Mouse (Mus musculus): ENCODE results near the gene Clec16a. TPM values are rescaled to one million over a fixed set of nuclear protein-coding genes. Genes with fewer than 3 reads are reported as not detected.
A peak's percentile ranks its signal among the peaks of the same experiment; 100 is the strongest.

Clec16a gene
- polyA plus RNA-seq, 1 experiment from 2014 or later = 32.3 TPM

DNA sequence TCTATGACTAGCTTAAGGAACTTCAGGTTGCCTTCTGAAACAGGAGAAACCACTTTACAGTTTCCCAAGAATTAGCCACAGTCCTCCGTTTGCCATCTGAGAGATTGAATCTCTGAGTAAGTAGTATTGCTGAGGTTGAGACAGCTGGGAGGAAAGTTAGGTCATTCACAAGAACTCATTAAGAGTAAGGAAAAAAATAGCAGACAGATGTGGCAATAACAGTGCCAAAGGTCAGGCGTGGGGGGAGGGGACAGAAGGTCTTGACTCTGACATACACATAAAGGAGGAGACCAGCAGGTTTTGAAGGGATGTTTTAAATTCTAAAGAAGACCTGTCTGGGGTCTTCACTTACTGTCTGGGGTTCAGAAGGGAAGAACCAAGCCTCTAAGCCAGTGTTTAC is 157.3 kb downstream of the Clec16a start:
- Histone ChIP-seq H3K27me3 (ENCODE audit: control insufficient read depth, insufficient read depth, low read length) (no peaks in the 10 kb centered on the region), H3K27ac (replicated peaks; ENCODE audit: low read depth, low read length) (no peak overlapping the region; the same call in 1 of the 2 replicates), H3K4me2 (ENCODE audit: low read depth, severe bottlenecking) (no peak overlapping the region), H3K4me3 (ENCODE audit: low read depth, low read length) (no peak overlapping the region), H3K9ac (ENCODE audit: low read length) (no peak overlapping the region), H3K9me3 (ENCODE audit: control insufficient read depth, low read length) (no peaks in the 10 kb centered on the region), H3K36me3 (ENCODE audit: control insufficient read depth, insufficient read depth, low read length) (no peaks in the 10 kb centered on the region), H3K4me1 (ENCODE audit: control insufficient read depth, insufficient read depth, low read length) (peaks cover 14% of the 10 kb centered on the region)
- DNase-seq (ENCODE audit: low spot score) (no peak), ATAC-seq (ENCODE audit: insufficient number of reproducible peaks, low FRiP score, low TSS enrichment, low read depth) (no peak)
- WGBS = 40% methylated on average over 2 of the region's 2 CpGs

DNA sequence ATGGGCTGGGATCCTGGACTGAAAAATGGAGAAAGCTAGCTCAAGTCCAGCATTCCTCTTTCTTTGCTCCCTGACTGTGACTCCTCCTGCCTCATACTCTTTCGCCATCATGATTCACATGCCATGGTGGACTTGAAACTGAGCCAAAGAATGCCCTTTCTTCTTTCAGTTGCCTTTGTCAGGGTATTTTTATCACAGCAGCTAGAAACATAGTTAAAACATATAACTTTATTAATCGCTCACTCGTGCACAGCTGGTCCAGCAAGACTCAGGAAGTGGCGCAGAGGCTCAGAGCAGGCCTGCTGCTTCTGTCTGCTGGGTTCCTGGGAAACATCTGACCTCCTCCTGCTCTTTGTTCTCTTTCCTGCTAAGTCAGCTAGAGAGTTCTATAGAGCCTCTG is 158.8 kb downstream of the Clec16a start:
- Histone ChIP-seq H3K4me2 (ENCODE audit: low read depth, severe bottlenecking) (no peak overlapping the region), H3K9ac (ENCODE audit: low read length) (no peak overlapping the region), H3K27ac (replicated peaks; ENCODE audit: low read depth, low read length) (no peak overlapping the region), H3K27me3 (ENCODE audit: control insufficient read depth, insufficient read depth, low read length) (no peaks in the 10 kb centered on the region), H3K9me3 (ENCODE audit: control insufficient read depth, low read length) (no peaks in the 10 kb centered on the region), H3K4me1 (ENCODE audit: control insufficient read depth, insufficient read depth, low read length) (peaks cover 6% of the 10 kb centered on the region; the same call in 1 of the 2 replicates), H3K4me3 (ENCODE audit: low read depth, low read length) (no peak overlapping the region), H3K36me3 (ENCODE audit: control insufficient read depth, insufficient read depth, low read length) (no peaks in the 10 kb centered on the region)
- 78% methylated on average over 4 of the region's 4 CpGs for WGBS
- DNase-seq (ENCODE audit: low spot score) = no peak
- ATAC-seq (ENCODE audit: insufficient number of reproducible peaks, low FRiP score, low TSS enrichment, low read depth) = no peak

DNA sequence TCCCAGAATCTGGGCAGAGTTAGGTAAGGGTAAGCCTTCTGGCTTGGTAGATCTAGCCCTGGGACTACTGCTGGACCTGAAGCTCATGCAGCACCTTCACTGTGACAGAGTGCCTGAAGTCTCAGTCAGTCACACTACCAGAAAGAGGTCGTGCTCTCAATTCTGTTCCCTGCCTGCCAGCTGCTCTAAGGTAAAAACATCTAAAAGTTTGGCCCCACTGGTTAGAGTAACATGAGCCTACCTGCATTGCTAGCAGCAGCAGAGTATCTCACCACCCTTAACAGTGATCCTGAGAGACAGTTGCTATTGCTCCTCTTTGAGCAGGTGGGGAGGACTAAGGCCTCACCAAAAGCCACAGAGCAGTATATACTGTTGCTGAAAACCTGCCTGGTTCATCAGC is 160.3 kb downstream of the Clec16a start:
- Histone ChIP-seq H3K9me3 (ENCODE audit: control insufficient read depth, low read length) (no peaks in the 10 kb centered on the region), H3K27ac (replicated peaks; ENCODE audit: low read depth, low read length) (no peak overlapping the region), H3K4me1 (ENCODE audit: control insufficient read depth, insufficient read depth, low read length) (peaks cover 6% of the 10 kb centered on the region; the same call in 1 of the 2 replicates), H3K27me3 (ENCODE audit: control insufficient read depth, insufficient read depth, low read length) (no peaks in the 10 kb centered on the region), H3K4me3 (ENCODE audit: low read depth, low read length) (no peak overlapping the region), H3K36me3 (ENCODE audit: control insufficient read depth, insufficient read depth, low read length) (no peaks in the 10 kb centered on the region), H3K9ac (ENCODE audit: low read length) (no peak overlapping the region), H3K4me2 (ENCODE audit: low read depth, severe bottlenecking) (no peak overlapping the region)
- no peak for ATAC-seq (ENCODE audit: insufficient number of reproducible peaks, low FRiP score, low TSS enrichment, low read depth)
- DNase-seq (ENCODE audit: low spot score) = no peak
- 43% methylated on average over 1 of the region's 1 CpGs for WGBS

DNA sequence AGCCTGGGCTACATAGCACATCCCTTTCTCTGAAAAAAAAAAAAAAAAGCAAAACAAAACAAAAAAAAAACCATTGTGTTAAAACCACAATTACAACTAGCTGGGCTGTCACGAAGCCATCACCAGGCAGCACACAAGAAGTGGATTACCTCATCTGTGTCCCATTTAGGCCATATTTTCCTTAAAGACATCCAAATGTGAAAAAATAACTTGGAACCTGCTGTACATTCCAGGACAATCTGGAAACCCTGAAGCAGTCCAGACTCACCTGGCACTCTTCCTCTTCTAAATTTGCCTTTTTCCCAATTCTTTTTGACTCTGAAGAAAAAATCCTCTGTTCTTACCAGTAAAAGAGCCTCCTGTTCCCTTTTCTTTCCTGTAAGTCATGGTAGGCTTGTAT is 166.4 kb downstream of the Clec16a start:
- DNase-seq (ENCODE audit: low spot score) (no peak), ATAC-seq (ENCODE audit: insufficient number of reproducible peaks, low FRiP score, low TSS enrichment, low read depth) (no peak)
- Histone ChIP-seq H3K9ac (ENCODE audit: low read length) (no peak overlapping the region), H3K9me3 (ENCODE audit: control insufficient read depth, low read length) (no peaks in the 10 kb centered on the region), H3K27ac (replicated peaks; ENCODE audit: low read depth, low read length) (no peak overlapping the region), H3K36me3 (ENCODE audit: control insufficient read depth, insufficient read depth, low read length) (no peaks in the 10 kb centered on the region), H3K27me3 (ENCODE audit: control insufficient read depth, insufficient read depth, low read length) (no peaks in the 10 kb centered on the region), H3K4me3 (ENCODE audit: low read depth, low read length) (no peak overlapping the region), H3K4me2 (ENCODE audit: low read depth, severe bottlenecking) (no peak overlapping the region), H3K4me1 (ENCODE audit: control insufficient read depth, insufficient read depth, low read length) (peaks cover 11% of the 10 kb centered on the region)
- 56% methylated on average over 1 of the region's 1 CpGs for WGBS

DNA sequence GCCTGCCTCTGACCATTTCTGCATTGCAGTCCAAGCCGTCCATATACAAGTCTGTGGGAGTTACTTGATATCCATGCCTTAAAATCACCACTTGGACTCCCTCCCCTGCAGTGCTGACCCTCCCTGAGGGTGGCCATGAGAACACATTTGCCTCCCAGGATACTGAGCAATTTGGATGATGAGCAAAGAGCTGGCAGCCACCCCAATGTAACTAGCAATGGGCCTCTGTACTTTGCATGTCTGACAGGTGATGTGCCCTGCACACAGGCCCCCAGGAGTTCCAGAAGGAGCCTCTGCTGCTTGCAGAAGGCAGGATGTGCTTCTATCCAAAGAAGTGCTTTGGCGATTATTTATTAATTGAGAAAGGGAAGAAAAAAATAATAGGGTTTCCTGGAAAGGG is 167.9 kb downstream of the Clec16a start:
- Histone ChIP-seq H3K9me3 (ENCODE audit: control insufficient read depth, low read length) (no peaks in the 10 kb centered on the region), H3K4me3 (ENCODE audit: low read depth, low read length) (no peak overlapping the region), H3K27me3 (ENCODE audit: control insufficient read depth, insufficient read depth, low read length) (no peaks in the 10 kb centered on the region), H3K36me3 (ENCODE audit: control insufficient read depth, insufficient read depth, low read length) (no peaks in the 10 kb centered on the region), H3K4me2 (ENCODE audit: low read depth, severe bottlenecking) (no peak overlapping the region), H3K9ac (ENCODE audit: low read length) (no peak overlapping the region), H3K27ac (replicated peaks; ENCODE audit: low read depth, low read length) (no peak overlapping the region), H3K4me1 (ENCODE audit: control insufficient read depth, insufficient read depth, low read length) (peaks cover 11% of the 10 kb centered on the region)
- DNase-seq (ENCODE audit: low spot score) = no peak
- no peak for ATAC-seq (ENCODE audit: insufficient number of reproducible peaks, low FRiP score, low TSS enrichment, low read depth)
- WGBS = 55% methylated on average over 2 of the region's 2 CpGs

DNA sequence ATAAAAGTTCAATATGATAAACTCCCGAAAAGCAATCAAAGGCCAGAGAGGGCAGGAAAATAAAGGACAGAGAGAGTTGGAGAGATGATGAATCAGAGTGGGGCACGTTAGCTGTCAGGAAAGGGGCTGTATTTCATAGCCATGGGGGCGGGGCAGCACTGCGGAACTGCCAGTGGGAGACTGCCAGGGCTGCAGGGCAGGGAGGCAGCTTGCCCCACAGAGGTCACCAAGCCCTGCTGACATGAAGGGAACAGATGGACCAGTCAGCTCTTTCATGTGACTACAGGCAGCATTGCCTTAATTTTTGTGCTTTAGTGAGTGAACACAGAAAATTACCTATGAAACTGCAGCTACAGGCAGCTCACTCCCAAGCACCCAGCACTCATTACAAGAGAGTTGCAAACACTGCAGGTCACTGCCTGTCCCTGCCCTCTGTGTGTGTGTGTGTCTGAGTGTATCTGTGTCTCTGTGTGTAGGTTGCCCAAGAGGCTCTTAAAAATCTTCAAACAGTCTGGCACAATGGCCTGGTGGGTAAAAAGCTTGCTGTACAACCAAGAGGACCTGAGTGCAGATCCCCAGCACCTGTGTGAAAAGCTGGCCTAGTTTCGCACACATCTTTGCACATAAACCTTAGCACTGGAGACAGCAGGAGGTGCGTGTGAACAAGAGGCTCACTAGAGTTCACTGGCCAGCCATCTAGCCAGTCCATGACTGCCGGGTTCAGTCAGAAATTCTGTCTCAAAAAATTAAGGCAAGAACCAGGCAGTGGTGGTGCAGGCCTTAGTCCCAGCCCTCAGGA is 168.5 kb downstream of the Clec16a start:
- Histone ChIP-seq H3K9me3 (ENCODE audit: control insufficient read depth, low read length) (no peaks in the 10 kb centered on the region), H3K27me3 (ENCODE audit: control insufficient read depth, insufficient read depth, low read length) (no peaks in the 10 kb centered on the region), H3K4me1 (ENCODE audit: control insufficient read depth, insufficient read depth, low read length) (peaks cover 11% of the 10 kb centered on the region), H3K36me3 (ENCODE audit: control insufficient read depth, insufficient read depth, low read length) (no peaks in the 10 kb centered on the region), H3K9ac (ENCODE audit: low read length) (no peak overlapping the region; the same call in 1 of the 2 replicates), H3K4me3 (ENCODE audit: low read depth, low read length) (no peak overlapping the region), H3K4me2 (ENCODE audit: low read depth, severe bottlenecking) (no peak overlapping the region), H3K27ac (replicated peaks; ENCODE audit: low read depth, low read length) (0 out of 2 replicates have a peak overlapping the region, but pooled peaks have one; percentile 26)
- ATAC-seq (ENCODE audit: insufficient number of reproducible peaks, low FRiP score, low TSS enrichment, low read depth) (no peak), DNase-seq (ENCODE audit: low spot score) (peak; percentile 54)
- 38% methylated on average over 7 of the region's 7 CpGs for WGBS

DNA sequence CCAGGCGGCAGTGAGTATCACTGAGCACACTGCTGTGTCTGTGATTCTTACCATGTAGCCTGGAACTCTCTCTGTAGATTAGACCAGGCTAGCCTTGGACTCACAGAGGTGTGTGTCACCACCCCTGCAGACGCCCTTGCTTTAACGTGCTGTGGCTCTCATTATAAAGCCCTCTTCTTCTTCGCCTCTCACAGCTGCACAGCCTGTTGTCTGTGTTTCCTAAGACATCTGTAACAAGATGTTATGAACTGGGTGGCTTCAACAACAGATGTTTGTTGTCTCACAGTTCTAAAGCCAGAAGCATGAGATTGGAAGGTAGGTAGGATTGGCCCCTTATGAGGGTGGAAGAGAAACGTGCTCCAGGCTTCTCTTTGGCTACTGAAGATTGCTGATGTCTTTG is 170.1 kb downstream of the Clec16a start:
- H3K36me3 ChIP-seq (ENCODE audit: control insufficient read depth, insufficient read depth, low read length) = no peaks in the 10 kb centered on the region
- no peaks in the 10 kb centered on the region for H3K9me3 ChIP-seq (ENCODE audit: control insufficient read depth, low read length)
- ATAC-seq (ENCODE audit: insufficient number of reproducible peaks, low FRiP score, low TSS enrichment, low read depth) (no peak), DNase-seq (ENCODE audit: low spot score) (no peak)
- H3K4me1 ChIP-seq (ENCODE audit: control insufficient read depth, insufficient read depth, low read length) = peaks cover 11% of the 10 kb centered on the region
- no peak overlapping the region for H3K4me3 ChIP-seq (ENCODE audit: low read depth, low read length)
- no peak overlapping the region for H3K27ac ChIP-seq (replicated peaks; ENCODE audit: low read depth, low read length)
- H3K9ac ChIP-seq (ENCODE audit: low read length) = no peak overlapping the region
- 84% methylated on average over 5 of the region's 5 CpGs for WGBS
- no peak overlapping the region for H3K4me2 ChIP-seq (ENCODE audit: low read depth, severe bottlenecking)
- H3K27me3 ChIP-seq (ENCODE audit: control insufficient read depth, insufficient read depth, low read length) = no peaks in the 10 kb centered on the region

DNA sequence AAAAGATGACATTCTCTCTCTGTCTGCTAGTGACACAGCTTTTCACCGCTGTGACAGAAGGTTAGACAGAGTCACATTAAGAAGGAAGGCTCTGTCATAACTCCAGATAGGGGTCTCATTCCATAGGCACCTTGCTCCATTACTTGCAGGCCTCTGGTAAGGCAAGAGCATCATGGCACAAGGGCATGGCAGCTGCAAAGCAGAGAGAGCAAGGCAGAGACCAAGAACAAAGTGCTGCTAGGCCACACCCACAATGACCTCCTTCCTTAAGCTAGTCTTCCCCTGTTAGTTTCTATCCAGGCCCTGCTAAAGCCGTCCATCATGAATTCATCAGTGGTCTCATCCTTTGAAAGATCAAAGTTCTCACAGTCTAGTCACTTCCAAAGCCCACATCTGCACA is 170.5 kb downstream of the Clec16a start:
- DNase-seq (ENCODE audit: low spot score) (no peak), ATAC-seq (ENCODE audit: insufficient number of reproducible peaks, low FRiP score, low TSS enrichment, low read depth) (no peak)
- Histone ChIP-seq H3K4me2 (ENCODE audit: low read depth, severe bottlenecking) (no peak overlapping the region), H3K9ac (ENCODE audit: low read length) (no peak overlapping the region), H3K4me3 (ENCODE audit: low read depth, low read length) (no peak overlapping the region), H3K4me1 (ENCODE audit: control insufficient read depth, insufficient read depth, low read length) (peaks cover 11% of the 10 kb centered on the region), H3K36me3 (ENCODE audit: control insufficient read depth, insufficient read depth, low read length) (no peaks in the 10 kb centered on the region), H3K9me3 (ENCODE audit: control insufficient read depth, low read length) (no peaks in the 10 kb centered on the region), H3K27ac (replicated peaks; ENCODE audit: low read depth, low read length) (no peak overlapping the region), H3K27me3 (ENCODE audit: control insufficient read depth, insufficient read depth, low read length) (no peaks in the 10 kb centered on the region)
- WGBS = 75% methylated on average over 2 of the region's 2 CpGs

DNA sequence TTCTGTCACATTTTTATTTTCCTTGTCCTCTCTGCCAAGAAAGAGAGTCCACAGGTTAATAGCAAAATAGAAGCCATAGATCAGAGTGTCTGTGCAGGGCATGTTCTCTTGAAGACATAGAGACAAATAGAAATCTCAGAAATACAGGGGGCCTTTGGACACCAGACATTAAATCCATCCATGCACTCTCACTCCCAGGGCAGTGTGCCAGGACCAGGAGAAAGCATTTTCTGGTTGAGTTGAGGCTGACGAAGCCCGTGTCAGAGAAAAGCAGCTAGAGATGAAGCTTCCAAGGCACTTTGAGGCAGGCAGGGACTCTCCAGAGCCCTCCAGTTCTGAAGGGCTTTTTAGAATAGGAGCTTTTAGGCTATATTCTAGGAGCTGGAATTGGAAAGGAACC is 171.6 kb downstream of the Clec16a start:
- DNase-seq (ENCODE audit: low spot score) = no peak
- H3K27me3 ChIP-seq (ENCODE audit: control insufficient read depth, insufficient read depth, low read length) = no peaks in the 10 kb centered on the region
- no peak for ATAC-seq (ENCODE audit: insufficient number of reproducible peaks, low FRiP score, low TSS enrichment, low read depth)
- H3K4me1 ChIP-seq (ENCODE audit: control insufficient read depth, insufficient read depth, low read length) = peaks cover 11% of the 10 kb centered on the region
- H3K27ac ChIP-seq (replicated peaks; ENCODE audit: low read depth, low read length) = no peak overlapping the region
- 89% methylated on average over 2 of the region's 2 CpGs for WGBS
- no peaks in the 10 kb centered on the region for H3K36me3 ChIP-seq (ENCODE audit: control insufficient read depth, insufficient read depth, low read length)
- H3K9me3 ChIP-seq (ENCODE audit: control insufficient read depth, low read length) = no peaks in the 10 kb centered on the region
- H3K4me2 ChIP-seq (ENCODE audit: low read depth, severe bottlenecking) = no peak overlapping the region
- H3K9ac ChIP-seq (ENCODE audit: low read length) = no peak overlapping the region
- no peak overlapping the region for H3K4me3 ChIP-seq (ENCODE audit: low read depth, low read length)
